ENCODE assay signal across 8 mouse cellular contexts in the genomic region with DNA sequence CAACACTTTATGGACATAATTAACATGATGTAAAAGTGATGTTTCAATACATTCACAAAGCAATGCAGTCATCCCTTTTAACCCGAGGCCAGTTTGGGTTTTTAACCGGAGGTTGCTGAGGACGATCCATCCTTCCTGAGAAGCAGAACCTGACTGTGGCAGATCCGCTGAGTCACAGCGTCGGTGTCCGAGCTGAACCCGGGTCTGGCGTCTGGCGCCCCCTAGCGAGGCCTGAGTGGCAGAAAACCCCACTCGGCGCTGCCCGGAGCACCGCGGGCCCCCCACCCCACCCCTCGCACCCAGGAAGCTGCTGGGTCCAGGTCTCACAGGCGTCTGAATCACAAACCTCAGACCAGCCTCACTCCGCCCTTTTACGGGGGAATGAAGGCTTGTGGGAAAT. TPM values are rescaled to one million over a fixed set of nuclear protein-coding genes. Genes with fewer than 3 reads are reported as not detected.
DNase-seq lines count a peak whose midpoint lies in the region; ATAC-seq and TF ChIP-seq lines count a peak whose summit lies in the region.

No protein-coding gene starts in this region.

- H3K27ac ChIP-seq in midbrain, embryonic 12.5 days (replicated peaks) = no peak overlapping the region
- H3K27ac ChIP-seq in midbrain, embryonic 13.5 days = no peak overlapping the region
- no peak overlapping the region for H3K27ac ChIP-seq in embryonic fibroblast, embryonic 13.5 days (ENCODE audit: insufficient read depth, low read length)
- no peak overlapping the region for H3K27ac ChIP-seq in limb, embryonic 11.5 days (replicated peaks; ENCODE audit: low read depth, low read length)
- no peak overlapping the region for H3K27ac ChIP-seq in midbrain, postnatal 0 days (ENCODE audit: low read depth, low read length)

- peaks cover 7% of the 10 kb centered on the region; the same call in 1 of the 2 replicates for H3K36me3 ChIP-seq in midbrain, embryonic 12.5 days
- peaks cover 14% of the 10 kb centered on the region for H3K36me3 ChIP-seq in midbrain, embryonic 13.5 days
- H3K36me3 ChIP-seq in limb, embryonic 11.5 days (ENCODE audit: control insufficient read depth, insufficient read depth, low read length) = no peaks in the 10 kb centered on the region
- 0 out of 2 replicates have a peak, but pooled peaks cover 9% of the 10 kb centered on the region for H3K36me3 ChIP-seq in midbrain, postnatal 0 days (ENCODE audit: insufficient read depth, low read length)

- TF ChIP-seq CTCF in embryonic fibroblast, embryonic 13.5 days (IDR thresholded peaks at IDR 0.05; ENCODE audit: borderline replicate concordance, insufficient read depth, low read length) = peak; percentile 67
- TF ChIP-seq CTCF in midbrain, postnatal 0 days (IDR thresholded peaks at IDR 0.05) = peak; percentile 64

- H3K9ac ChIP-seq in midbrain, embryonic 12.5 days (replicated peaks) = no peak overlapping the region
- no peak overlapping the region for H3K9ac ChIP-seq in midbrain, embryonic 13.5 days (replicated peaks)
- H3K9ac ChIP-seq in limb, embryonic 11.5 days (ENCODE audit: low read length) = no peak overlapping the region
- no peak overlapping the region for H3K9ac ChIP-seq in midbrain, postnatal 0 days (replicated peaks; ENCODE audit: low read length, poor library complexity, severe bottlenecking)

- peak; percentile 93 for DNase-seq in brain, adult 2 months (ENCODE audit: low read depth, low spot score)
- peak; percentile 71 to 78 for DNase-seq in heart, postnatal 36 days
- peak; percentile 73 for DNase-seq in limb, embryonic 11.5 days (ENCODE audit: low spot score)
- peak; percentile 60 for DNase-seq in midbrain, postnatal 0 days (ENCODE audit: low spot score)

- 6% methylated on average over 20 of the region's 20 CpGs for WGBS in midbrain, embryonic 12.5 days
- WGBS in midbrain, embryonic 13.5 days = 7% methylated on average over 20 of the region's 20 CpGs
- 6% methylated on average over 20 of the region's 20 CpGs for WGBS in limb, embryonic 11.5 days
- WGBS in midbrain, postnatal 0 days = 9% methylated on average over 20 of the region's 20 CpGs

- no peak for ATAC-seq in midbrain, embryonic 12.5 days (ENCODE audit: low FRiP score, low read depth)
- no peak for ATAC-seq in midbrain, embryonic 13.5 days
- ATAC-seq in limb, embryonic 11.5 days (ENCODE audit: insufficient number of reproducible peaks, low FRiP score, low TSS enrichment, low read depth) = no peak
- peak; percentile 52; the same call in 1 of the 2 replicates for ATAC-seq in midbrain, postnatal 0 days (ENCODE audit: low FRiP score)
- no peak for ATAC-seq in activated CD4-positive, CD25-positive, alpha-beta regulatory T cell, adult 4 months

- no peak overlapping the region for H3K4me3 ChIP-seq in midbrain, embryonic 12.5 days
- no peak overlapping the region for H3K4me3 ChIP-seq in midbrain, embryonic 13.5 days (replicated peaks)
- H3K4me3 ChIP-seq in embryonic fibroblast, embryonic 13.5 days (ENCODE audit: insufficient read depth, low read length) = no peak overlapping the region
- H3K4me3 ChIP-seq in limb, embryonic 11.5 days (ENCODE audit: low read depth, low read length) = no peak overlapping the region
- no peak overlapping the region for H3K4me3 ChIP-seq in midbrain, postnatal 0 days (ENCODE audit: low read depth, low read length)

- no peaks in the 10 kb centered on the region; the same call in 1 of the 2 replicates for H3K27me3 ChIP-seq in midbrain, embryonic 12.5 days
- no peaks in the 10 kb centered on the region for H3K27me3 ChIP-seq in midbrain, embryonic 13.5 days
- no peaks in the 10 kb centered on the region for H3K27me3 ChIP-seq in limb, embryonic 11.5 days (ENCODE audit: control insufficient read depth, insufficient read depth, low read length)
- no peaks in the 10 kb centered on the region for H3K27me3 ChIP-seq in midbrain, postnatal 0 days (ENCODE audit: insufficient read depth, low read length)

- TF ChIP-seq POLR2A in embryonic fibroblast, embryonic 13.5 days (IDR thresholded peaks at IDR 0.05; ENCODE audit: low read depth, low read length) = no peak

- H3K4me2 ChIP-seq in midbrain, embryonic 12.5 days (replicated peaks) = peak overlapping the region; percentile 26; the same call in 1 of the 2 replicates
- no peak overlapping the region for H3K4me2 ChIP-seq in midbrain, embryonic 13.5 days (replicated peaks)
- peak overlapping the region; percentile 20; the same call in 1 of the 2 replicates for H3K4me2 ChIP-seq in limb, embryonic 11.5 days (ENCODE audit: low read depth, severe bottlenecking)
- H3K4me2 ChIP-seq in midbrain, postnatal 0 days (ENCODE audit: low read depth, low read length, poor library complexity, severe bottlenecking) = no peak overlapping the region; the same call in 1 of the 2 replicates

- intact Hi-C loops in heart, postnatal 36 days (cut with DNase I) = loop anchor here (2.0 kb wide), 2 partner anchors 47 to 81 kb away; a partner anchor contains a TSS

- H3K4me1 ChIP-seq in midbrain, embryonic 12.5 days = peaks cover 6% of the 10 kb centered on the region
- peaks cover 6% of the 10 kb centered on the region; the same call in 1 of the 2 replicates for H3K4me1 ChIP-seq in midbrain, embryonic 13.5 days (replicated peaks)
- no peaks in the 10 kb centered on the region for H3K4me1 ChIP-seq in embryonic fibroblast, embryonic 13.5 days (ENCODE audit: control insufficient read depth, insufficient read depth, low read length)
- H3K4me1 ChIP-seq in limb, embryonic 11.5 days (ENCODE audit: control insufficient read depth, insufficient read depth, low read length) = no peaks in the 10 kb centered on the region
- no peaks in the 10 kb centered on the region for H3K4me1 ChIP-seq in midbrain, postnatal 0 days (ENCODE audit: insufficient read depth, low read length)

- no peaks in the 10 kb centered on the region for H3K9me3 ChIP-seq in midbrain, embryonic 12.5 days
- H3K9me3 ChIP-seq in midbrain, embryonic 13.5 days = no peaks in the 10 kb centered on the region
- H3K9me3 ChIP-seq in limb, embryonic 11.5 days (ENCODE audit: control insufficient read depth, low read length) = no peaks in the 10 kb centered on the region
- H3K9me3 ChIP-seq in midbrain, postnatal 0 days (ENCODE audit: low read length) = no peaks in the 10 kb centered on the region

RNA-seq across cellular contexts. Expression of a gene that starts 47.0 kb away (rescaled TPM):
- 169 and 176 TPM in 2 replicates for polyA plus RNA-seq in midbrain, embryonic 12.5 days (2016; fragmentation: Nextera tagmentation; extraction: Ambion mirVana)
- polyA plus RNA-seq in midbrain, embryonic 13.5 days (2015; fragmentation: Nextera tagmentation; extraction: Ambion mirVana) = 537 and 610 TPM in 2 replicates
- 0.26 and 0.33 TPM in 2 replicates for polyA plus RNA-seq in embryonic fibroblast, embryonic 13.5 days (2011; ENCODE audit: insufficient read length, low read depth, missing spikeins)
- total RNA-seq in heart, postnatal 36 days (2021) = 10 to 100 TPM; 79.5 to 92.6 TPM
- polyA plus RNA-seq in limb, embryonic 11.5 days (2014; fragmentation: Nextera tagmentation; extraction: Ambion mirVana) = 1.1 and 1.2 TPM in 2 replicates
- total RNA-seq in midbrain, postnatal 0 days (2014; rRNA removed) = 673 and 700 TPM in 2 replicates
- 1,369 and 1,377 TPM in 2 replicates for polyA plus RNA-seq in midbrain, postnatal 0 days (2015; fragmentation: Nextera tagmentation; extraction: Ambion mirVana)
- 1 to 10 TPM in 1 of 2 experiments, not detected in 1; 1.5 TPM for polyA plus RNA-seq in activated CD4-positive, CD25-positive, alpha-beta regulatory T cell, adult 4 months (2017; shearing (Covaris generic))

Comparison
In these comparisons a context has a peak if more than half of its experiments do, and no peak if none do; other contexts are left out.
1. H3K4me2 ChIP-seq: peak in midbrain, embryonic 12.5 days (single experiment) and limb, embryonic 11.5 days (single experiment); none in midbrain, embryonic 13.5 days (single experiment) and midbrain, postnatal 0 days (single experiment).
2. RNA of a gene that starts 47.0 kb away (polyA plus RNA-seq): 1,369 to 1,377 TPM in midbrain, postnatal 0 days, 537 to 610 TPM in midbrain, embryonic 13.5 days and 169 to 176 TPM in midbrain, embryonic 12.5 days; 1.5 TPM in activated CD4-positive, CD25-positive, alpha-beta regulatory T cell, adult 4 months, 1.1 to 1.2 TPM in limb, embryonic 11.5 days and 0.26 to 0.33 TPM in embryonic fibroblast, embryonic 13.5 days; every median in the first group is over 10 times any median in the second.
3. Peak in every context shown above with its lines, with median percentiles within 50 percentile points of each other: DNase-seq.